Mouse (Mus musculus): ENCODE data around the gene Actr5. TPM values are rescaled to one million over a fixed set of nuclear protein-coding genes. Genes with fewer than 3 reads are reported as not detected.
A peak's percentile ranks its signal among the peaks of the same experiment; 100 is the strongest.

Gene Actr5
- polyA plus RNA-seq, 1 experiment from 2014 or later: 2.7 TPM

DNA sequence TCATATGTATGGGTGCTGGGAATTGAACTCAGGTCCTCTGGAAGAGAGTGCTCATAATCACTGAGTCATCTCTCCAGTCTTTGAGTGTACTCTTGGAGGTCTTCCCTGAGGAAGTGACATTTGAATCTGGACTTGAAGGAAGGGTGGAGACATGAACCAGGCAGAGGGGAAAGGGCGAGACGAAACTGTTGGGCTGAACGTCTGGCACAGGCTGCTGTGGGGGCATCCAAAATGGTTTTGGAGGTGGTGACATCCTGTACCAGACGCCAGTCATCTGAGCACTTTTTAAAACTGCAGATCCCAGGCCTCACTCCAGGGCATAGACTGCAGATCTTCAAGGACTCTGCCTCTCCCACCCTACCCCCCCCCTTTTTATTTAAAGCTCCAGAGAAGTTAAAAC, 31.1 kb downstream of the Actr5 start:
- no peaks in the 10 kb centered on the region for H3K9me3 ChIP-seq (replicated peaks; ENCODE audit: control insufficient read depth, low read length)
- no peak overlapping the region for H3K9ac ChIP-seq (ENCODE audit: low read length)
- H3K36me3 ChIP-seq (ENCODE audit: control insufficient read depth, insufficient read depth, low read length): no peaks in the 10 kb centered on the region
- peaks cover 4% of the 10 kb centered on the region; the same call in 1 of the 2 replicates for H3K4me1 ChIP-seq (ENCODE audit: control insufficient read depth, insufficient read depth, low read length)
- ATAC-seq (ENCODE audit: insufficient read depth, low FRiP score): no peak
- no peak overlapping the region for H3K27ac ChIP-seq (ENCODE audit: low read length)
- H3K4me3 ChIP-seq (replicated peaks; ENCODE audit: low read length): no peak overlapping the region
- H3K4me2 ChIP-seq (ENCODE audit: low read depth, low read length): no peak overlapping the region
- 81% methylated on average over 4 of the region's 4 CpGs for WGBS
- no peaks in the 10 kb centered on the region for H3K27me3 ChIP-seq (ENCODE audit: control insufficient read depth, insufficient read depth, low read length)

DNA sequence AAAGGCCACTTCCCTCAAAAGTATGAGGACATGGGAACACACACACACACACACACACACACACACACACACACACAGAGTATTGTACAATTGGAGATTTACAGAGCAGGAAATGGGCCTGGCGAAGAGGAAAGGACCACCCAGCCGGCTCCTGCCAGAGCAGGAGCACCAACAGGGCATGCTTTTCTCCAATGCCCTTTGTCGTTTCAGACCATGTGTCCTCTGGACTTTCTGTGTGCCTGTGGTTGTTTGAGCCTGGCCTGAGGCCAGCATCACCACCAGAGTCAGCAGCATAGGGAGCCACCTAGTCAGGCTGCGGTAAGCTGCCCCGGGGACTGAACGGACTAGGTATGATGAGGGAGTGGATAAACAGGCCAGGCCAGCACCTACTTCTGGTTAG, 34.1 kb downstream of the Actr5 start:
- ATAC-seq (ENCODE audit: insufficient read depth, low FRiP score): peak; percentile 68
- Histone ChIP-seq H3K4me3 (replicated peaks; ENCODE audit: low read length) (no peak overlapping the region), H3K9ac (ENCODE audit: low read length) (no peak overlapping the region), H3K27ac (ENCODE audit: low read length) (peak overlapping the region; percentile 74), H3K27me3 (ENCODE audit: control insufficient read depth, insufficient read depth, low read length) (no peaks in the 10 kb centered on the region), H3K9me3 (replicated peaks; ENCODE audit: control insufficient read depth, low read length) (no peaks in the 10 kb centered on the region), H3K36me3 (ENCODE audit: control insufficient read depth, insufficient read depth, low read length) (no peaks in the 10 kb centered on the region), H3K4me1 (ENCODE audit: control insufficient read depth, insufficient read depth, low read length) (peaks cover 4% of the 10 kb centered on the region; the same call in 1 of the 2 replicates), H3K4me2 (ENCODE audit: low read depth, low read length) (no peak overlapping the region)
- WGBS: 25% methylated on average over 6 of the region's 6 CpGs

DNA sequence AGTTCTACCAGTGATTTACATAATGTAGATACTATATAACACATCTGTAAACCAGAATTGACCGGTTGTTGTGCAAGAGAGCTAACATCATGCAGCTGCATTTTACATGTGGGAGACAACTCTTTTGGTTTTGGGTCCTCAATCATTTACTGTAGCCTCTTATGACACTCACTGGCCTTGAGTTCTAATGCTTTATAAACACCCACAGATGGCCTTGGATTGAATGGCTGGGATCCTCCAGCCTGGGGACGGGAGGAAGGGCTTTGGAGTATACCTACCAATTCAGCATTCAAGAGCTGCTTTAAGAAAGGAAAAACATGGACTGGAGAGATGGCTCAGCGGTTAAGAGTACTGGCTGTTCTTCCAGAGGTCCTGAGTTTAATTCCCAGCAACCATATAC, 34.7 kb downstream of the Actr5 start:
- WGBS: 49% methylated on average over 3 of the region's 3 CpGs
- Histone ChIP-seq H3K36me3 (ENCODE audit: control insufficient read depth, insufficient read depth, low read length) (no peaks in the 10 kb centered on the region), H3K9me3 (replicated peaks; ENCODE audit: control insufficient read depth, low read length) (no peaks in the 10 kb centered on the region), H3K27ac (ENCODE audit: low read length) (peak overlapping the region; percentile 74), H3K9ac (ENCODE audit: low read length) (no peak overlapping the region), H3K4me2 (ENCODE audit: low read depth, low read length) (no peak overlapping the region), H3K27me3 (ENCODE audit: control insufficient read depth, insufficient read depth, low read length) (no peaks in the 10 kb centered on the region), H3K4me3 (replicated peaks; ENCODE audit: low read length) (no peak overlapping the region), H3K4me1 (ENCODE audit: control insufficient read depth, insufficient read depth, low read length) (peaks cover 4% of the 10 kb centered on the region; the same call in 1 of the 2 replicates)
- ATAC-seq (ENCODE audit: insufficient read depth, low FRiP score): peak; percentile 17; the same call in 1 of the 2 replicates

DNA sequence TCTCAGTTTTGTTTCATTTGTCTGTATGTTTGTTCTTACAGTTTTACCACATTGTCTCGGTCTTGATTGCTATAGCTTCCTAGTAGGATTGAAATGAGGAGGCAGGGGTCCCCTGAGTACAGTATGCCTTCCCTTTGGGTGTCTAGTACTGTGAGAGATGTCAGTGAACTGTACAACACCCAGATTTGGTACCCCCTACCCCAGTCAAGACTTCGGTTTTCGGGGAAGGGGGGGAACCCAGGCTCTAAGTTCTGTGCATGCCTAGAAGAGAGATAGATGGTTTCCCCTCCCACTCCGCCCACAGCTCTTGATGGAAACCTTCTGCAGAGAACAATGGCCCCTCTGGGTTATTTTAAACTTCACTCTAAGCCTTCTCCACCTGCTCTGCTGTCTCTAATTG, 40.4 kb downstream of the Actr5 start, which contains the start of gene Ppp1r16b:
TSS of gene Ppp1r16b (plus strand) at position 301 of the 400 bp plus-strand sequence.
- Histone ChIP-seq H3K9me3 (replicated peaks; ENCODE audit: control insufficient read depth, low read length) (no peaks in the 10 kb centered on the region), H3K9ac (ENCODE audit: low read length) (no peak within 1 kb of the TSS), H3K27me3 (ENCODE audit: control insufficient read depth, insufficient read depth, low read length) (peaks cover 46% of the 10 kb centered on the region), H3K36me3 (ENCODE audit: control insufficient read depth, insufficient read depth, low read length) (no peaks in the 10 kb centered on the region), H3K27ac (ENCODE audit: low read length) (no peak within 1 kb of the TSS), H3K4me3 (replicated peaks; ENCODE audit: low read length) (no peak within 1 kb of the TSS), H3K4me2 (ENCODE audit: low read depth, low read length) (no peak within 1 kb of the TSS), H3K4me1 (ENCODE audit: control insufficient read depth, insufficient read depth, low read length) (peaks cover 6% of the 10 kb centered on the region; the same call in 1 of the 2 replicates)
- ATAC-seq (ENCODE audit: insufficient read depth, low FRiP score): no peak
- WGBS: 58% methylated on average over 4 of the region's 4 CpGs

DNA sequence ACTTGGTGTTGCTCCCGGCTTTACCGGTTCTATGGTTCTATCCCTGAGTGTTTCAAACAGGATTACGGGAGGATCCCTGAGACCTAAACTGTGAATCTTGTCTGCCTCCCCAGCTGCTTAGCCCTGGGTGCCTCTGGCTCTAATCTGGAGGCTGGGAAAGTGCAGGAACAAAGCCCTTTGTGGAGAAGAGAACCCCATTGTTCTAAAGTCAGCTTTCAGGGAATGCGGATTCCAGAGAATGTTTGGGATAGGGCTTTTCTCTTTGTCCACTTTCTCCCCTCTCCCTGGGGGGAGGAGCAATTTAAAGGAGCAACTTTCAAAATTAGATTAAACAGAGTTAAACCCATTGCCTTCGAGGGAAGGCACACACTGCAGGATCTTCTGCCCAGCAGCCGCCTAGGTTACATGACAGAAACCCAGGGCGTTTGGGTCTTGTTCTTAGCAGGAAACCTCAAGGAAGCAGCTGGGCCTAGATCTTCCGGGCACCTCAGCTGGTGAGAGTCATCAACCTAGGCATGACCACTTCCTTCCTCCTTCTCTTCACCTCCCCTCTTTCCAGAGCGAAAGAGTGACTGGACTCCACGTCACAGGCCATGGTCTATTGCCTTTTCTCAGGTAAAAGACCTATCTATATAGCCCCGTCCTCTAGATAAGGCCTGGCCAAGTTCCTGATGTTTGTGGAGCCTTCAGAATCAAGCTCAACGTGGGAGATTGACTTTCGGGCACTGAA, 41.5 kb downstream of the Actr5 start:
- Histone ChIP-seq H3K4me2 (ENCODE audit: low read depth, low read length) (no peak overlapping the region), H3K9ac (ENCODE audit: low read length) (no peak overlapping the region), H3K4me1 (ENCODE audit: control insufficient read depth, insufficient read depth, low read length) (peaks cover 6% of the 10 kb centered on the region; the same call in 1 of the 2 replicates), H3K36me3 (ENCODE audit: control insufficient read depth, insufficient read depth, low read length) (no peaks in the 10 kb centered on the region), H3K27me3 (ENCODE audit: control insufficient read depth, insufficient read depth, low read length) (peaks cover 49% of the 10 kb centered on the region), H3K27ac (ENCODE audit: low read length) (no peak overlapping the region), H3K9me3 (replicated peaks; ENCODE audit: control insufficient read depth, low read length) (no peaks in the 10 kb centered on the region), H3K4me3 (replicated peaks; ENCODE audit: low read length) (no peak overlapping the region)
- no peak for ATAC-seq (ENCODE audit: insufficient read depth, low FRiP score)
- 50% methylated on average over 13 of the region's 13 CpGs for WGBS

DNA sequence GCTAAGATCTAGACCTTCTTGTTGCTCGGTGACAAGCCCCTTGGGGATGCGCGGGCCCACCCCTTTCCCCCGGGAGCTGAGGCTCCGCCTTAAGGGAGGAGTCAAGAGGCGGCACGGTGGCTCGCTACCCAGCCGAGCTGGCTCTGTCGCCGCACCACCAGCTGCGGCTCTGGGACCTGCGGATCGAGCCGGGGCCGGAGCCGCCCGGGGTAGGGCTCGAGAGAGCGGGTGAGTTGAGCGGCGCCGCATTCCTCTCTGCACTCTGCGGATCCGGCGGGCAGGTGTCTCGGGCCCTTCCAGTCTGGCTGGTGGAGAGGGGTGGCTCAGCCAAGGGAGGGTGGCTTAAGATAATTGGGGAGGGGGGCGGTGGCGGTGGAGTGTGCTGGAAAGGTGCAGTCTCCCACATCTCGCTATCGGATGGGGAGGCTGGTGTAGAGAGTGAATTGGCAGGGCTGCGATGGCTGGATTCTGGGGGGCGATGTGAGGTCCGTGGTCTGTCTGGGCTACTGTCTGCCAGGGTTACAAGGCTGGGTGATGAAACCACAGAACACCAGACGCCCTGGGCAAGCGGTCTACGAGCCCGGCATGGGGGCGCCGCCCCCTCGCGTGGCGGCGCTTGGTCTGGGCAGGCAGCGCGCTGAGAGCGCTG, 42.5 kb downstream of the Actr5 start:
- ATAC-seq (ENCODE audit: insufficient read depth, low FRiP score): peak; percentile 49; the same call in 1 of the 2 replicates
- Histone ChIP-seq H3K27ac (ENCODE audit: low read length) (no peak overlapping the region), H3K9ac (ENCODE audit: low read length) (peak overlapping the region; percentile 59), H3K36me3 (ENCODE audit: control insufficient read depth, insufficient read depth, low read length) (no peaks in the 10 kb centered on the region), H3K9me3 (replicated peaks; ENCODE audit: control insufficient read depth, low read length) (no peaks in the 10 kb centered on the region; the same call in 1 of the 2 replicates), H3K4me1 (ENCODE audit: control insufficient read depth, insufficient read depth, low read length) (peaks cover 6% of the 10 kb centered on the region; the same call in 1 of the 2 replicates), H3K4me2 (ENCODE audit: low read depth, low read length) (peak overlapping the region; percentile 67), H3K4me3 (replicated peaks; ENCODE audit: low read length) (peak overlapping the region; percentile 48), H3K27me3 (ENCODE audit: control insufficient read depth, insufficient read depth, low read length) (peaks cover 49% of the 10 kb centered on the region)
- under 1% methylated on average over 46 of the region's 47 CpGs for WGBS

DNA sequence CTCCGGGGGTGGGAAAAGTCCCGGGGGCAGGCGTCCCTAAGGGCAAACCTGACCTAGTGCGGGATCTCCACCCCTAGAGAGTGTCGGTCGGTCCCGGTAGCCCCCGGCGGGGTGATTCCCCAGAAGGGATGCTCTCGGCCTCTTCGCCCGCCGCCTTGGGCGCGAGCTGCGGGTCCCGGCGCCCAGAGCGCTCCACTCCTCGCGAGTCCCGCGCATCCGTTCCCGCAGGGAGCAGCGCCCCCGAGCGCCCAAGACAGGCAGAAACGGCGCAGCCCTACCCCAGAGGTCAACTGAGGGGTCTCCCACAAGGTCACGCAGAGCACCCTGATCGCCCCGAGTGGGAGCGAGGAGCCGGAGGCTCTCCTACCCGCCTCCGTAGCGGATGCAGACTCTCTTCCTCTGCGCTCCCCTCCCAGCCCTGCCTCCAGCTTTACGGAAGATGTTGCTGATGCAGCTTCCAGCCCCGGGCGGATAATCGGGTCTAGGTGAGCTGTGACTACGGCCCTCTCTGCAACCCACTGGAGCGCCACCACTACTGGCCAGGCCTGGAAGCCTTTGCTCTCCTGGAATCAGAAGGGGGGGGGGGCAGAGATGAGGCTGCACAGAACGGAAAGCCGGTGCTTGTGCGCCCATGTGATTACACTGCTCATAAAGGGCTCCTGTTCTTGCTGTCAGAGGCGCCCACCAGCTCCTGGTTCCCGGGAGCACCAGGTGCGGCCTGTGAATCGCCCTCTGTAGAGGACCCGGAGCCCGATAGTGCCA, 43.2 kb downstream of the Actr5 start:
- H3K4me1 ChIP-seq (ENCODE audit: control insufficient read depth, insufficient read depth, low read length): peaks cover 6% of the 10 kb centered on the region; the same call in 1 of the 2 replicates
- WGBS: 1% methylated on average over 54 of the region's 54 CpGs
- H3K4me3 ChIP-seq (replicated peaks; ENCODE audit: low read length): peak overlapping the region; percentile 48
- H3K9me3 ChIP-seq (replicated peaks; ENCODE audit: control insufficient read depth, low read length): no peaks in the 10 kb centered on the region; the same call in 1 of the 2 replicates
- H3K27ac ChIP-seq (ENCODE audit: low read length): no peak overlapping the region
- ATAC-seq (ENCODE audit: insufficient read depth, low FRiP score): no peak
- peak overlapping the region; percentile 59 for H3K9ac ChIP-seq (ENCODE audit: low read length)
- H3K27me3 ChIP-seq (ENCODE audit: control insufficient read depth, insufficient read depth, low read length): peaks cover 49% of the 10 kb centered on the region
- H3K4me2 ChIP-seq (ENCODE audit: low read depth, low read length): peak overlapping the region; percentile 67
- no peaks in the 10 kb centered on the region for H3K36me3 ChIP-seq (ENCODE audit: control insufficient read depth, insufficient read depth, low read length)

DNA sequence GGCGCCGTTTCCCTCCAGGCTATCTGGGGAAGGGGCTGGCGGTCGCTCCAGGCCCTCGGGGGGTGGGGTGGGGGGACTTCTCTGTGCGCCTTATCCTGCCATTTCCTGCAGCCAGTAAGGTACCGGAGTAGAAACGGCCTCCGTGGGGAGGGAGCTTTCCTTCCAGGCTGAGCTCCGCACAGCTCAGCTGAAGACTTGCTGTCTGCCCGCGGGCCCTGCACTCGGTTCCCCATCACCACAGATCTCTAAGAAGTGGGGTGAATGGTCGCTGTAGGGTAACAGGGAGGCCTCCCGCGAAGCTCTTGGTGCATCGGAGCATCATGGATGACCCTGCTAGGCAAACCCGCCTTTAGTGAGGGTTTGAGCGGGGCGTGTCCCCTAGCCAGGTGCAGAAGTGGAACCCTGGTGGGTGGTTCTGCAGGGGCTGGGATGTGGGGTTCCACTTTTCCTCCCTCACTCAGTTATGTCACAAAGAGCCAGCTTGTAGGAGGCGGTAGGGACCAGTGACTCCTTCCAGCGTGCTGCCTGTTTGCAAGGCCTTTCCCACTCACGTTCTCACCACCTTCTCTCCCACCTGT, 43.8 kb downstream of the Actr5 start:
- peak overlapping the region; percentile 59; the same call in 1 of the 2 replicates for H3K9ac ChIP-seq (ENCODE audit: low read length)

More for the DNA sequence above, 43.8 kb downstream of the Actr5 start:
- Histone ChIP-seq H3K27me3 (ENCODE audit: control insufficient read depth, insufficient read depth, low read length) (peaks cover 49% of the 10 kb centered on the region), H3K4me2 (ENCODE audit: low read depth, low read length) (peak overlapping the region; percentile 67), H3K36me3 (ENCODE audit: control insufficient read depth, insufficient read depth, low read length) (no peaks in the 10 kb centered on the region), H3K4me3 (replicated peaks; ENCODE audit: low read length) (peak overlapping the region; percentile 48), H3K9me3 (replicated peaks; ENCODE audit: control insufficient read depth, low read length) (no peaks in the 10 kb centered on the region; the same call in 1 of the 2 replicates), H3K27ac (ENCODE audit: low read length) (no peak overlapping the region), H3K4me1 (ENCODE audit: control insufficient read depth, insufficient read depth, low read length) (peaks cover 11% of the 10 kb centered on the region; the same call in 1 of the 2 replicates)
- ATAC-seq (ENCODE audit: insufficient read depth, low FRiP score): no peak
- WGBS: 13% methylated on average over 23 of the region's 23 CpGs

All from stomach, embryonic 16.5 days (tissue).